Mouse (Mus musculus): ENCODE data around the gene Cyp4f13.

GRCm38 (mm10) chr17:32950136-32950535 lies 2.9 kb upstream of the Cyp4f13 start:
- TF ChIP-seq CTCF (IDR thresholded peaks at IDR 0.05; ENCODE audit: extremely low read depth, insufficient read length, insufficient replicate concordance, low read depth, low read length), result no peak
- no peak for TF ChIP-seq POLR2A (IDR thresholded peaks at IDR 0.05; ENCODE audit: low read depth, low read length)

Measured in small intestine, adult 2 months (tissue).